Mouse (Mus musculus) MEL (cell line): Measurements from ENCODE around the gene Ak3. TPM values are rescaled to one million over a fixed set of nuclear protein-coding genes. Genes with fewer than 3 reads are reported as not detected.
A peak's percentile ranks its signal among the peaks of the same experiment; 100 is the strongest.

Experiments used
- DNase-seq: peaks from one replicate; pipeline ENCODE4 v3.0.0; 2011; ENCODE audit warnings: low read depth, low spot score
- H3K27ac ChIP-seq: 2 replicates; pipeline ENCODE4 v1.5.1; 2012; ENCODE audit warnings: low read depth, mild to moderate bottlenecking, control low read depth, low read length, moderate library complexity; ENCODE audit not compliant: control insufficient read depth
- H3K27me3 ChIP-seq, 2 experiments: fragments of 150-350 bp in 1 of 2; sonication (generic) in 1 of 2; 2 replicates each; pipeline ENCODE4 v1.6.1; 2012; ENCODE audit warnings: low read length in 2 of 2, mild to moderate bottlenecking in 2 of 2, improper control_type of control experiment in 1 of 2, moderate library complexity in 1 of 2; ENCODE audit not compliant: insufficient read depth in 2 of 2, control insufficient read depth in 1 of 2
- H3K36me3 ChIP-seq, 2 experiments: 2 replicates each; pipeline ENCODE4 v1.6.1; 2012 to 2014; ENCODE audit warnings: low read length in 2 of 2, improper control_type of control experiment in 1 of 2, inconsistent platforms in 1 of 2, mild to moderate bottlenecking in 1 of 2; ENCODE audit not compliant: insufficient read depth in 2 of 2, control insufficient read depth in 1 of 2
- H3K4me1 ChIP-seq, 2 experiments: fragments of 150-350 bp in 1 of 2; sonication (generic) in 1 of 2; 2 replicates each; pipeline ENCODE4 v1.6.1; 2012; ENCODE audit warnings: low read length in 2 of 2, improper control_type of control experiment in 1 of 2, mild to moderate bottlenecking in 1 of 2; ENCODE audit not compliant: insufficient read depth in 2 of 2, control insufficient read depth in 1 of 2
- H3K4me3 ChIP-seq, 2 experiments: fragments of 150-350 bp in 1 of 2; sonication (generic) in 1 of 2; 2 replicates each; pipeline ENCODE4 v1.5.1; 2012; ENCODE audit warnings: low read depth in 2 of 2, low read length in 2 of 2, mild to moderate bottlenecking in 2 of 2, moderate library complexity in 2 of 2, control low read depth in 1 of 2, improper control_type of control experiment in 1 of 2; ENCODE audit not compliant: control insufficient read depth in 1 of 2, insufficient read depth in 1 of 2
- H3K79me2 ChIP-seq: 2 replicates; pipeline ENCODE4 v1.6.1; 2012; ENCODE audit warnings: mild to moderate bottlenecking, low read length, moderate library complexity; ENCODE audit not compliant: control insufficient read depth, poor library complexity, insufficient read depth
- H3K9ac ChIP-seq: 2 replicates; pipeline ENCODE4 v1.6.1; 2012; ENCODE audit warnings: low read depth, mild to moderate bottlenecking, control low read depth, low read length, moderate library complexity; ENCODE audit not compliant: control insufficient read depth, poor library complexity, severe bottlenecking
- H3K9me3 ChIP-seq: fragments of 150-350 bp; sonication (generic); replicated peaks from 2 replicates; pipeline ENCODE4 v1.6.1; 2012; ENCODE audit warnings: mild to moderate bottlenecking, low read length, improper control_type of control experiment, moderate library complexity; ENCODE audit not compliant: insufficient read depth
- BHLHE40 ChIP-seq: IDR thresholded peaks from 2 replicates; pipeline ENCODE4 v1.6.1; 2012; ENCODE audit warnings: low read depth, mild to moderate bottlenecking, inconsistent platforms, low read length, improper control_type of control experiment, borderline replicate concordance
- CHD1 ChIP-seq: IDR thresholded peaks from 2 replicates; pipeline ENCODE4 v1.6.1; 2012; ENCODE audit warnings: low read depth, mild to moderate bottlenecking, inconsistent platforms, low read length, improper control_type of control experiment
- ELF1 ChIP-seq: IDR thresholded peaks from 2 replicates; pipeline ENCODE4 v1.6.1; 2014; ENCODE audit warnings: low read depth, mild to moderate bottlenecking, inconsistent platforms, low read length, improper control_type of control experiment, moderate library complexity
- ETS1 ChIP-seq: IDR thresholded peaks from 2 replicates; pipeline ENCODE4 v1.6.1; 2012; ENCODE audit warnings: low read depth, mild to moderate bottlenecking, inconsistent platforms, low read length, improper control_type of control experiment, moderate library complexity
- GABPA ChIP-seq: IDR thresholded peaks from 2 replicates; pipeline ENCODE4 v1.6.1; 2012; ENCODE audit warnings: low read depth, mild to moderate bottlenecking, inconsistent platforms, low read length, improper control_type of control experiment, moderate library complexity
- HCFC1 ChIP-seq: IDR thresholded peaks from 2 replicates; pipeline ENCODE4 v1.6.1; 2012; ENCODE audit warnings: low read depth, mild to moderate bottlenecking, inconsistent platforms, low read length, improper control_type of control experiment, moderate library complexity
- JUND ChIP-seq: IDR thresholded peaks from 2 replicates; pipeline ENCODE4 v1.6.1; 2011; ENCODE audit warnings: low read depth, mild to moderate bottlenecking, improper control_type of control experiment, low read length
- KAT2A ChIP-seq: conservative IDR thresholded peaks from 2 replicates; pipeline ENCODE4 v1.6.1; 2012; ENCODE audit warnings: low read depth, low read length, improper control_type of control experiment, inconsistent platforms
- MEF2A ChIP-seq: IDR thresholded peaks from 2 replicates; pipeline ENCODE4 v1.6.1; 2014; ENCODE audit warnings: low read depth, mild to moderate bottlenecking, inconsistent platforms, low read length, improper control_type of control experiment; ENCODE audit not compliant: poor library complexity, insufficient replicate concordance, severe bottlenecking; ENCODE audit errors: extremely low read depth
- MYB ChIP-seq: IDR thresholded peaks from 2 replicates; pipeline ENCODE4 v1.6.1; 2011; ENCODE audit warnings: mild to moderate bottlenecking, low read depth, low read length, improper control_type of control experiment
- NRF1 ChIP-seq: IDR thresholded peaks from 2 replicates; pipeline ENCODE4 v1.6.1; 2014; ENCODE audit warnings: low read depth, mild to moderate bottlenecking, inconsistent platforms, low read length, improper control_type of control experiment, moderate library complexity; ENCODE audit not compliant: poor library complexity, insufficient read depth, severe bottlenecking
- SIN3A ChIP-seq: IDR thresholded peaks from 2 replicates; pipeline ENCODE4 v1.6.1; 2012; ENCODE audit warnings: low read length, improper control_type of control experiment, inconsistent platforms
- TAL1 ChIP-seq: IDR thresholded peaks from 2 replicates; pipeline ENCODE4 v1.6.1; 2012; ENCODE audit warnings: mild to moderate bottlenecking, inconsistent platforms, low read length, moderate library complexity, mixed read lengths
- TBP ChIP-seq: IDR thresholded peaks from 2 replicates; pipeline ENCODE4 v1.8.0; 2011; ENCODE audit warnings: low read depth, low read length, improper control_type of control experiment
- UBTF ChIP-seq: IDR thresholded peaks from 2 replicates; pipeline ENCODE4 v1.6.1; 2012; ENCODE audit warnings: low read depth, mild to moderate bottlenecking, inconsistent platforms, low read length, improper control_type of control experiment, moderate library complexity, borderline replicate concordance; ENCODE audit not compliant: insufficient read depth
- USF1 ChIP-seq: IDR thresholded peaks from 2 replicates; pipeline ENCODE4 v1.6.1; 2014; ENCODE audit warnings: low read depth, mild to moderate bottlenecking, inconsistent platforms, low read length, improper control_type of control experiment, moderate library complexity
- USF2 ChIP-seq, 2 experiments: IDR thresholded peaks; 2 replicates each; pipeline ENCODE4 v1.6.1; 2011 to 2012; ENCODE audit warnings: improper control_type of control experiment in 2 of 2, low read length in 2 of 2, borderline replicate concordance in 1 of 2, inconsistent platforms in 1 of 2, low read depth in 1 of 2, mild to moderate bottlenecking in 1 of 2; ENCODE audit not compliant: insufficient read depth in 1 of 2
- polyA plus RNA-seq, 2 experiments: library from polyadenylated mRNA; stranded (reverse) in 1 of 2; unstranded in 1 of 2; fragments of >175 nt in 1 of 2; fragments of >200 nt in 1 of 2; gene quantifications; 2 replicates each; pipeline versions ENCODE4 v1.2.1 to v1.2.4; 2012; ENCODE audit warnings: low replicate concordance in 2 of 2, low read depth in 1 of 2; ENCODE audit not compliant: insufficient read length in 2 of 2, insufficient read depth in 1 of 2, missing spikeins in 1 of 2
- total RNA-seq: library from RNA; depleted of rRNA; stranded (reverse); fragments of 300-350 nt; gene quantifications from 2 replicates; pipeline ENCODE4 v1.2.3, GENCODE M21; 2012

Ak3 gene
- total and polyA plus RNA-seq, 3 experiments = 47.3 to 86.3 (median 50.0) TPM

DNA sequence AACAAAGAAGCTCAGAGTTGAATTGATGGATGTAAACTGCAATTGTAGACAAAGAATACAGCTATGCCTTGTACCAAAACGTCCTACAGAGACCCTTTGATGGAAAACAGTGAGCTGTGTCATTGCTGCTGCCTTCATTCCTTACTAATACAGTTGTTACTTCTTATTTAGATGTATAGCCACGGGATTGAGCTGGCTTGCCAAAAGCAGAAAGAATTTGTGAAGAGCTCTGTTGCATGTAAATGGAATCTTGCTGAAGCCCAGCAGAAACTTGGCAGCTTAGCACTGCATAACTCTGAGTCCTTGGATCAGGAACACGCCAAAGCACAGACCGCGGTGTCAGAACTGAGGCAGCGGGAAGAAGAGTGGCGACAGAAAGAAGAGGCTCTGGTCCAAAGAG lies 52.9 kb downstream of the Ak3 start:
- Histone ChIP-seq H3K36me3 (peaks cover 9 to 11% of the 10 kb centered on the region in 2 experiments), H3K4me1 (peaks cover 4 to 8% of the 10 kb centered on the region in 2 experiments; a peak in 2 of 4 replicates), H3K9me3 (no peaks in the 10 kb centered on the region), H3K27me3 (no peaks in the 10 kb centered on the region), H3K4me3 (no peak overlapping the region), H3K79me2 (peaks cover 26% of the 10 kb centered on the region), H3K9ac (no peak overlapping the region), H3K27ac (no peak overlapping the region)
- TF ChIP-seq MYB (no peak), ETS1 (no peak), USF1 (no peak)
- DNase-seq = no peak

DNA sequence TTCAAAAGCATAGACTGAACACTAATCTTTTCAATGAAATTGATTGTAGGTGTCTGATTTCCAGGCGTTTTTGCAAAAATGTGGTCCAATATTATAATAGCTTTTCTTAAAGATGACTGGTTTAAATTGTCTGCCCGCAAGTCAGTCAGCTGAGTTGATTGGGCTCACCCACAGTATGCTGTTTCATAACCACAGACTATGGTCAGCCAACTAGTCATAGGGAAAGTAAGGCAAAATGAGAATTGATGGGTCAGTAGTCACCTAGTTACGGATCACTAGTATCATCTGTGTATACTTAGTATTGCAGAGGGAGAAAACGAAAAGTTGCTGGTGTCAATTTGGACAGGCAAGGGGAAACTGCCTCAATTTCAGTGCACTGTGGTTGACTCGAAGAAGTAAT lies 56.4 kb downstream of the Ak3 start:
- peaks cover 4 to 17% of the 10 kb centered on the region in 2 experiments for H3K4me1 ChIP-seq
- H3K36me3 ChIP-seq = peaks cover 5 to 13% of the 10 kb centered on the region in 2 experiments
- no peaks in the 10 kb centered on the region for H3K9me3 ChIP-seq
- H3K9ac ChIP-seq = peak overlapping the region; percentile 85
- peak; percentile 19 for DNase-seq
- no peak for TF ChIP-seq BHLHE40
- no peak for TF ChIP-seq SIN3A
- TF ChIP-seq JUND = no peak
- TF ChIP-seq TBP = no peak
- no peak for TF ChIP-seq HCFC1
- no peak for TF ChIP-seq UBTF
- TF ChIP-seq CHD1 = no peak
- TF ChIP-seq GABPA = no peak
- no peak for TF ChIP-seq KAT2A
- TF ChIP-seq MEF2A = no peak
- TF ChIP-seq USF2 (IDR thresholded peaks at IDR 0.05; ENCODE audit: borderline replicate concordance in 1 of 2, insufficient read depth in 1 of 2, low read depth in 1 of 2, low read length in 2 of 2) = no peak
- TF ChIP-seq NRF1 = no peak
- TF ChIP-seq ELF1 = no peak
- TF ChIP-seq TAL1 = no peak
- H3K4me3 ChIP-seq = peak overlapping the region; percentile 69 to 96
- H3K79me2 ChIP-seq = peaks cover 25% of the 10 kb centered on the region
- H3K27me3 ChIP-seq = no peaks in the 10 kb centered on the region
- H3K27ac ChIP-seq = no peak overlapping the region
